Mouse (Mus musculus) erythroblast, embryonic 14.5 days (primary cell): Measurements from ENCODE around the gene Limch1.

Experiments used
- GATA1 ChIP-seq: IDR thresholded peaks from 2 replicates; pipeline ENCODE4 v1.6.1; 2012; ENCODE audit warnings: low read length, inconsistent platforms, mixed read lengths
- TAL1 ChIP-seq: IDR thresholded peaks from 3 replicates; pipeline ENCODE4 v1.6.1; 2012; ENCODE audit warnings: low read length, inconsistent platforms, mixed read lengths

- no peak for TF ChIP-seq GATA1
- TF ChIP-seq TAL1, result no peak
Measured at GRCm38 (mm10) chr5:66834756-66835155, 89.1 kb downstream of the Limch1 start.
